Mouse (Mus musculus) midbrain, postnatal 0 days (tissue): ENCODE measurements around the gene Igsf23. TPM values are rescaled to one million over a fixed set of nuclear protein-coding genes. Genes with fewer than 3 reads are reported as not detected.

ENCODE experiments used
- ATAC-seq: fragments of 200-750 bp; cut with Nextera tagmentation; 2 replicates; pipeline ENCODE4 v1.8.0; 2017; ENCODE audit warnings: moderate number of reproducible peaks, mild to moderate bottlenecking, moderate TSS enrichment, moderate library complexity; ENCODE audit not compliant: low FRiP score
- DNase-seq: peaks from one replicate; pipeline ENCODE4 v3.0.0-alpha.2; 2015; ENCODE audit warnings: low spot score
- H3K27ac ChIP-seq: fragments of 300-500 bp; sonication (generic); 2 replicates; pipeline ENCODE4 v1.5.1; 2014; ENCODE audit warnings: low read depth, mild to moderate bottlenecking, low read length, mixed read lengths
- H3K27me3 ChIP-seq: fragments of 300-500 bp; sonication (generic); 2 replicates; pipeline ENCODE4 v1.6.1; 2014; ENCODE audit warnings: low read length, control low read depth, mixed read lengths; ENCODE audit not compliant: insufficient read depth
- H3K36me3 ChIP-seq: fragments of 300-500 bp; sonication (generic); 2 replicates; pipeline ENCODE4 v1.6.1; 2014; ENCODE audit warnings: low read length, control low read depth, mixed read lengths; ENCODE audit not compliant: insufficient read depth
- H3K4me1 ChIP-seq: fragments of 300-500 bp; sonication (generic); 2 replicates; pipeline ENCODE4 v1.6.1; 2014; ENCODE audit warnings: mild to moderate bottlenecking, control low read depth, antibody characterized with exemption, low read length, mixed read lengths; ENCODE audit not compliant: insufficient read depth
- H3K4me2 ChIP-seq: fragments of 300-500 bp; sonication (generic); 2 replicates; pipeline ENCODE4 v1.6.1; 2014; ENCODE audit warnings: low read depth, mild to moderate bottlenecking, low read length, mixed read lengths; ENCODE audit not compliant: poor library complexity, severe bottlenecking
- H3K4me3 ChIP-seq: fragments of 300-500 bp; sonication (generic); 2 replicates; pipeline ENCODE4 v1.5.1; 2014; ENCODE audit warnings: low read depth, mild to moderate bottlenecking, low read length, moderate library complexity
- H3K9ac ChIP-seq: fragments of 300-500 bp; sonication (generic); replicated peaks from 2 replicates; pipeline ENCODE4 v1.6.1; 2014; ENCODE audit warnings: mild to moderate bottlenecking, low read length, moderate library complexity, mixed read lengths; ENCODE audit not compliant: poor library complexity, severe bottlenecking
- H3K9me3 ChIP-seq: fragments of 300-500 bp; sonication (generic); 2 replicates; pipeline ENCODE4 v1.6.1; 2016; ENCODE audit warnings: low read length, control low read depth
- CTCF ChIP-seq: IDR thresholded peaks from 2 replicates; pipeline ENCODE4 v1.5.1; 2016; ENCODE audit warnings: antibody characterized with exemption, mild to moderate bottlenecking
- WGBS: fragments of 180-500 bp; shearing (Covaris S2); extraction: QIAGEN DNeasy Blood & Tissue Kit; methylation state at CpG from one replicate; pipeline ENCODE4 v1.1.7; 2014; 5-methylcytosine and 5-hydroxymethylcytosine counted together
- polyA plus RNA-seq: library from polyadenylated mRNA; unstranded; fragments of >200 nt; fragmentation: Nextera tagmentation; extraction: Ambion mirVana; gene quantifications from 2 replicates; pipeline ENCODE4 v1.2.1, GENCODE M21; 2015
- total RNA-seq: library from RNA; depleted of rRNA; stranded (reverse); fragments of >200 nt; gene quantifications from 2 replicates; pipeline ENCODE4 v1.2.3, GENCODE M21; 2014

The Igsf23 gene
- total and polyA plus RNA-seq, 2 experiments from 2014 or later: not detected

DNA sequence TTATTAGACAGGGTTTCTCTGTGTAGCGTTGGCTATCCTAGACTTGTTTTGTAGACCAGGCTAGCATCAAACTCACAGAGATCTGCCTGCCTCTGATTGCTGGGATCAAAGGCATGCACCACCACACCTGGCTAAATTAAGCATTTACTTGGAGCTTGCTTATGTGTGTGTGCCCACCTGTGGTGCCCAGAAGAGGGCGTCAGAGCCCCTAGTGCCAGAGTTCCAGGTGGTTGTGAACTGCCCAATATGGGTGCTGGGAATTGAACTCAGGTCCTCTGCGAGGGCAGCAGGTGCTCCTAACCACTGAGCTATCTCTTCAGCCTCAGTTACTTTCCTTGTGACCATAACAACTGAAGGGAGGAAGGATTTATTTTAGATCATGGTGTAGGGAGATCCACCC is 18.6 kb upstream of the Igsf23 start:
- H3K9me3 ChIP-seq: peaks cover 10% of the 10 kb centered on the region; the same call in 1 of the 2 replicates
- no peaks in the 10 kb centered on the region for H3K4me1 ChIP-seq
- ATAC-seq (no peak), DNase-seq (no peak)
- H3K4me3 ChIP-seq: no peak overlapping the region
- H3K9ac ChIP-seq: no peak overlapping the region
- WGBS: 78% methylated on average over 3 of the region's 3 CpGs
- H3K36me3 ChIP-seq: no peaks in the 10 kb centered on the region
- no peaks in the 10 kb centered on the region for H3K27me3 ChIP-seq
- no peak overlapping the region for H3K27ac ChIP-seq
- H3K4me2 ChIP-seq: no peak overlapping the region
- TF ChIP-seq CTCF: no peak

DNA sequence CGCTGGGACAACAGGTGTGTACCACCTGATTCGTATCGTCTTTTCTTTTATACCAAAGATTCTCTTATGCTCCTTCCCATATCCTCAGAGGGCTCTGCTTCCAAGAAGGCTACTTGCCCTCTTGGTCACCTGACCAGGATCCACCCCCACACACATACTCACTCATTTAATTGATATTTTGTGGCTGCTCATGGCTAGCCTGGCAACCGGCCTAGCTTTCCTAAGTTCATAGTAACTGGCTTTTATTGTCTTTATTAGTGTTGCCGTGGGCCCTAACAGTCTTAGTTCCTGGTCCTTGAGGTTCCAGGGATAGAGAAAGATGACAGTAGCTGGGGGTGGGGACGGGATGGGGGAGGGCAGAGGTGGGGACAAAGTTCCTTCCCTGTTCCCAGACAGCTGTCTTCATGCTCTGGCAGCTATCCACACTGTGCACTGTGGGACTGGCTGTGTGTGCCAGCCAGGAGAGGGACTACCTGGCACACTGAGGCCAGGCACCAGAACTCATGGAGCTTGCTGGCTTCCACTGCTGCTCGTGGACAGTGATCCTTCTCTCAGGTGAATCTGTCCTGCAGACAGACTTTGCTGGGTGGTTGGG is 14.5 kb upstream of the Igsf23 start, which contains the start of gene Ceacam20:
Gene Ceacam20 (plus strand): TSS at position 428 of the 595 bp plus-strand sequence.
- no peaks in the 10 kb centered on the region for H3K36me3 ChIP-seq
- H3K4me3 ChIP-seq: no peak within 1 kb of the TSS
- ATAC-seq: no peak
- no peak within 1 kb of the TSS for H3K4me2 ChIP-seq
- H3K27me3 ChIP-seq: no peaks in the 10 kb centered on the region
- no peak for DNase-seq
- 77% methylated on average over 7 of the region's 7 CpGs for WGBS
- H3K9ac ChIP-seq: no peak within 1 kb of the TSS
- no peak within 1 kb of the TSS for H3K27ac ChIP-seq
- peaks cover 10% of the 10 kb centered on the region; the same call in 1 of the 2 replicates for H3K9me3 ChIP-seq
- TF ChIP-seq CTCF: no peak
- H3K4me1 ChIP-seq: no peaks in the 10 kb centered on the region

DNA sequence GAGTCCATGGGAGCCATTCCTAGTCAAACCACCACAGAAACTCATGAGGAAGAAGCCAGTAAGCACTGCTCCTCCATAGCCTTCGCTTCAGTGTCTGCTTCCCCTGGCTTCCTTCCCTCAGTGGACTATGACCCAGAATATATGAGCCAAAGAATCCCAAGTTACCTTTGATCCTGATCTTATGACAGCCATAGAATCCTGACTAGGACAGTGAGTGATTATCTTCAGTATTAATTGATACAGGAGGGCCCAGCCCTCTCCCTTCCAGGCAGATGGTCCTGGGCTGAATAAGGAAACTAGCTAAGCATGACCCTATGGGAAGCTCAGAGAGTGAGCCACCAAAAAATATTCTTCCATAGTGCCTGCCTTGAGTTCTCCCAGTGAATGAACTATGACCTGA is 11.9 kb upstream of the Igsf23 start:
- Histone ChIP-seq H3K4me3 (no peak overlapping the region), H3K9me3 (0 out of 2 replicates have a peak, but pooled peaks cover 4% of the 10 kb centered on the region), H3K27ac (no peak overlapping the region), H3K4me2 (no peak overlapping the region), H3K36me3 (no peaks in the 10 kb centered on the region), H3K9ac (no peak overlapping the region), H3K4me1 (no peaks in the 10 kb centered on the region), H3K27me3 (no peaks in the 10 kb centered on the region)
- 62% methylated on average over 1 of the region's 1 CpGs for WGBS
- DNase-seq (no peak), ATAC-seq (no peak)
- TF ChIP-seq CTCF: no peak

DNA sequence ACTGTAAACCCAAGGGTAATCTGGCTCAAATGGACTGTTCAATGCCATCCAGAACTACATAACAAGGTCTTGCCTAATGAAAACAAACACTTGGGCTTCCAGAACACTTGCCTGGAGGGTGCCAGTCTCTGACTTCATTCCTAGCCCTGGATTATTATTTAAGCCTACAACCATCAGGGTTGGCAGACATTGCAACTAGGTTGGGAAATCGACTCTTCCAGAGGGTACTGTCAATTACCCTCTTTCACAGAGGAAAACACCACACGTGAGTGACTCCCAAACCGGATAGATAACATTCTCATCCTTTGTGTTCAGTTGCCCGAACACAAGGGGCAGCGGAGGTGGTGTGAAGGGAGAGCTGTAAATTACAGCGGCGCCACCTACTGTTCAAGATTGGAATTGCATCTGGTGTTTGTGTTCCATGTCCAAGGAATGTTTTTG is 5.8 kb upstream of the Igsf23 start:
- H3K27me3 ChIP-seq: no peaks in the 10 kb centered on the region
- ATAC-seq (no peak), DNase-seq (peak; percentile 77)
- no peaks in the 10 kb centered on the region for H3K9me3 ChIP-seq
- H3K36me3 ChIP-seq: no peaks in the 10 kb centered on the region
- H3K4me1 ChIP-seq: no peaks in the 10 kb centered on the region
- no peak overlapping the region for H3K4me2 ChIP-seq
- no peak overlapping the region for H3K9ac ChIP-seq
- peak; percentile 83 for TF ChIP-seq CTCF
- no peak overlapping the region for H3K27ac ChIP-seq
- H3K4me3 ChIP-seq: no peak overlapping the region
- WGBS: 2% methylated on average over 7 of the region's 7 CpGs

DNA sequence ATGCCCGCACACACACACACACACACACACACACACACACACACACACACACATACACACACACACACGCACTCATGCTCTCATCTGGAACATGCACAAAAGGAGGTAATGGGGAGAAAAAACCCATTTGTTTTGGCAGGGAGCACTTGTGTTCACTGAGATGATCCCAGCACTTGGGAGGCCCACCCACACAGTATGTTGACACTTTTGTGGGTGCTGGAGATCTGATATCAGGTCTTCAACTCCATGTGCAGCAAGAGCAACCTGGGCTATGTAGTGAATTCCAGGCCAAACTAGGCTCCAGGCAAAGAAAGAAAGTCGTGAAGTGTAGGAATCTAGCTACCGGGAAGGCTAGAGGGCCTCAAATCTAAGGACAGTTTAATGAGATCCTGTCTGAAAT is 5.3 kb upstream of the Igsf23 start:
- Histone ChIP-seq H3K36me3 (no peaks in the 10 kb centered on the region), H3K27ac (no peak overlapping the region), H3K4me1 (no peaks in the 10 kb centered on the region), H3K4me2 (no peak overlapping the region), H3K9me3 (no peaks in the 10 kb centered on the region), H3K9ac (no peak overlapping the region), H3K27me3 (no peaks in the 10 kb centered on the region), H3K4me3 (no peak overlapping the region)
- 75% methylated on average over 3 of the region's 4 CpGs for WGBS
- ATAC-seq (no peak), DNase-seq (no peak)
- no peak for TF ChIP-seq CTCF

DNA sequence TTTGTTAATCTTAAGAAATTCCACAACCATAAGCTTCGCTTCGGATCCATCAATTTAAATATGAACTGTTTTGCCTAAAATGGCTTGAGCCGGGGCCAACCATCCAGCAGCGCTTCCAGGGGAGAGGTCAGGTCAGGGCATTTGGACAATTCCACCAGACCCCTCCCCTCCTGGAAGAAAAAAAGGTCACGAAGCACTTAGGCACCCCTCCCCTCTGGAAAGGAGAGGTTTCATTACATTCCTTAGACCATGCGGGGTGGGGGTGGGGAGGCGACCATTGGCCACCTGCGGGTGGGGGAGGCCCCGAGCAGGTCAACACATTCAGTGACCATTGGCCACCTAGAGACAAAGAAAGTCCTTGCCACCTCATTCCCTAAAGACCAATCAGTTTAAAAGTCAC is 2.5 kb upstream of the Igsf23 start:
- H3K36me3 ChIP-seq: no peaks in the 10 kb centered on the region
- H3K9ac ChIP-seq: no peak overlapping the region
- no peak for TF ChIP-seq CTCF
- no peak overlapping the region for H3K27ac ChIP-seq
- no peak overlapping the region for H3K4me2 ChIP-seq
- 34% methylated on average over 9 of the region's 9 CpGs for WGBS
- no peaks in the 10 kb centered on the region for H3K9me3 ChIP-seq
- H3K4me1 ChIP-seq: no peaks in the 10 kb centered on the region
- no peak for DNase-seq
- no peak overlapping the region for H3K4me3 ChIP-seq
- H3K27me3 ChIP-seq: no peaks in the 10 kb centered on the region
- no peak for ATAC-seq
